Mouse (Mus musculus) thymus, postnatal 25 days (tissue): ENCODE measurements around the gene Smyd3.

Experiments used
- DNase-seq: peaks from one replicate; pipeline ENCODE4 v3.0.0; 2022

The Smyd3 gene

GRCm38 (mm10) chr1:179281401-179282121 is 236.3 kb downstream of the Smyd3 start:
- DNase-seq, result no peak

- no peak for DNase-seq
Observed at GRCm38 (mm10) chr1:179279116-179279515, 238.7 kb downstream of the Smyd3 start.

GRCm38 (mm10) chr1:179277346-179277745 is 240.5 kb downstream of the Smyd3 start:
- no peak for DNase-seq

GRCm38 (mm10) chr1:179276866-179277265 is 241.0 kb downstream of the Smyd3 start:
- no peak for DNase-seq

- DNase-seq, result no peak
Observed at GRCm38 (mm10) chr1:179272926-179273325, 244.9 kb downstream of the Smyd3 start.

DNA sequence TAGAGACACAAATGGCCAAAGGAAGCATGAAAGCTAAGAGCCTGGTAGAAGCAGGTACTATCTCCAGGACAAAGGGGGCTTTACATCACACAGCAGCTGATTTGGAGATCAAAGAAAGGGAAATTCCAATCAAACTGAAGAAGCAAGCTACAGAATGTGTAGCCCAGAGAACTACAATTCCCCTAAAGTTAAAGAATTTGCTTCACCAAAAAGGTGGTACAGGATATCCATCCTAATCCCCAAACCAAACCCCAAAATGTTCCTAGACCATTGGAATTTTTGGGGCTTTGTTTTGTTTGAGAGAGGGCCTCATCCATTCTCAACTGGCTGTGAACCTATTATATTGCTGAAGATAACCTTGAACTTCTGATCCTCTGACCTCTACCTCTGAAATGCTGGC is 245.5 kb downstream of the Smyd3 start:
- DNase-seq, result no peak

- no peak for DNase-seq
Observed at GRCm38 (mm10) chr1:179266936-179267335, 250.9 kb downstream of the Smyd3 start.

DNA sequence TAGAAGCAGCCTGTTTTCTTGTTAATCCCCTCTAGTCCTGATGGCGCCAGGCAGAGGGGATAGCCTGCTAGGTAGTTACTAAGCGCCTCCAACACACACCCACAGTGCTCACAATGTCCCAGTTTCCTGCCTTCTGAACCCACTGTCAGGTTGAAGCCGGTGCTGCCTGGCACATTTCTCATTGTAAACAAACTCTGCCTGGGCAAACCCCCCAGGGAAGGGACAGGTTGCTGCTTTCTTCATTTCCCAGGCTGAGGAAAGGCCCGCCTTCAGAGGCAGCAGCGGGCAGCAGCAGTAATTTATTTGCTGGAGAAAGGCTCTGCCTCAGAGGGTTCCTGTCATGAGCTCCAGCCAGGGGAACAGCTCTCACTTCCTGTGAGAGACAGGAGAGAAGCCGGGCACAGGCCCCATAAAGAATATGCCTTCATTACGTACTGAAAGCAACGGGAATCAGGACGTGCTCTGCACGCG is 256.3 kb downstream of the Smyd3 start:
- no peak for DNase-seq

DNA sequence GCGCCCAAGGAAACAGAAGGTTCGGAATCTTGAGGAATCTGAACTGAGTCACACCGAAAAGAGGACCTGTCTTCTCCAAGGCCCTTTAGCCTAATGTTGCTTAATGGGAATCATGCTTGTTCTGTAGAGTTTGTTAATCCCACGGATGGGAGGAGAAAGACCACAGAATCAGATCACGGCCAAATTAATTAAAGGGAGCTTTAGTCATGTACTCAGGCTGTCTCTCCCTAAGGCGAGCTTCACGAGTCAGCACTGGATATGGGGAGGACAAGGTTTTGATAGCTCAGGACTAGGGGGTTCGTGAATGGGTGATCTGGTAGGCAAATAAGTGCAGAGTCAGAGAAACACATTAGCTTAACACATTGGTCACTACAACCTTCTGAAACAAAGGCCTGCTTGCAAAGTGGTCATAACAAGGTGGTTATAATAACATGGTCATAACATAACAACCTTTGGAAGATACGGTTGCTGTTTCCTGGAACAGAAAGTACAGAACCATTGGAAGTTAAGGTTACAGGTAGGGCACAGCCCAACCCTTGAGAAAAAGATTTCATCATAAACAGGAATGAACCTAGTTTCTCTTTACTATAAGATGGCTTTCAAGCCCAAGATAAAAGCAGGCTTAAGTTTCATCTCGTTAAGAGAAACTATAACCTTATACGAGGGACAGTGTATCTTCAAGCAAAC is 261.9 kb downstream of the Smyd3 start:
- DNase-seq, result no peak

GRCm38 (mm10) chr1:179254531-179254930 is 263.3 kb downstream of the Smyd3 start:
- DNase-seq, result no peak

- no peak for DNase-seq
Observed at GRCm38 (mm10) chr1:179252611-179253010, 265.2 kb downstream of the Smyd3 start.

DNA sequence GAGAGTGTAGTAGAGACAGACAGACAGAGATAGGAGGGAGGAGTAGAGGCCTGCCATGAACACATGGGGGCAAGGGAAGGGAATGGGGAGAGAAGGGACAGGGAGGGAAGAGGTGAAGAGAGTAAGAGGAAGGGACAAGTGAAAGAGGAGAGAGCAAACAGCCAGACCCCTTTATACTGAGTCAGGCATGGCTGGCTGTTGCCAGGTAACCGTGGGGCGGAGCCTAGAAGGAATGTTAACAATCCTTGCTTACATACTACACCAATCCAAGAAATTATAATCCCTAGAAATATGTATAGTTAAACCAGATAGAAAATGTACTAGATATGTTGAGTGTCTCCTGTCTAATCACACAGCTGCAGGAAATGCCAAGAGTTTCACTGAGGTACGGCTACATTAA is 267.5 kb downstream of the Smyd3 start:
- DNase-seq, result no peak

GRCm38 (mm10) chr1:179243554-179243953 is 274.3 kb downstream of the Smyd3 start:
- no peak for DNase-seq

- DNase-seq, result peak; percentile 43
Observed at GRCm38 (mm10) chr1:179240663-179241279, 277.1 kb downstream of the Smyd3 start.

GRCm38 (mm10) chr1:179238639-179239038 is 279.2 kb downstream of the Smyd3 start:
- no peak for DNase-seq

DNA sequence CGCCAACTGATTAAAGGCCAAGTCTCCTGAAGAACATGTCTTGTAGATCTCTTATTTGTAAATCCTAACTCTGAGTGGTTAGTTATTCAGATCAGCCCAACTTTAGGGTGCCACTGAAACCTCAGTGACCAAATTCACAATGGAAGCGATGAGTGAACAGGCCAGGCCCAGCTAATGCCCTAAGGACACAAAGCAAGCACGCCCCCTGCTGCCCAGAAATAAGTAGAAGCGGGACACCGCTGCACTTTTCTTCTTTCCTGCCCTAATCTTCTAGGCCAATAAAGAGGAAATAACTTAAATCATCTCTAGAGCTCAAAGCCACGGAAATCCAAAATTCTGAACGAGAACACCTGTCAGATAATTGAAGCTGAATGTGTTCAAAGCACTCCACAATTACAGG is 279.9 kb downstream of the Smyd3 start:
- peak; percentile 40 for DNase-seq

DNA sequence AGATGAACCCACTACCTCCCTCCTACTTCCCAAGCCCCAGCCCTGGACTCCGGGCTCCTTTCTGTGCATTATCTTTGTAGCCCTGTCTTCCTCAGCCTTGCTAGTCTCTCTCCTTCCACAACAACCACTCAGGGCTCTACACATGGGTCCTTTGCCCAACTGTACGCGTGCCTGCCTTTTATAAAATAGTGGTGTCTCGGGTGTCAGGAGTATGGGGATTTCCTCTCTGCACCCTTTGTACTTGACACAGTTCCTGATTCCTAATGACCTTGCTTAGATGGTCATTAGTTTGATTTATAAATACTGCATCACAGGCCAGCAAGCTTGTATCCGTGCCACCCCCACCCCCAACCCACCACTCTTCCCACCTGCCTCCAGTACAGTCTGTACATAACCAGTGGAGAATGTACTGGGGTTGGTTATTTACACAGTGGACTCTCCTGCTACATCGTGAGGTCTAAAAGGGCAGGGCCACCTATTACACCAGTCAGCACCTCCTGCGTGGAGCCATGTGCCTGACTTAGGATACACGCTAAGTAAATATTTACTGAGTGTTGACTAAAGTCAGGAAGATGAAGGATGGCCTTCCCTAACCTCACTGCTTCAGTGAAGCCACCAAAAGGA is 281.5 kb downstream of the Smyd3 start:
- no peak for DNase-seq

DNA sequence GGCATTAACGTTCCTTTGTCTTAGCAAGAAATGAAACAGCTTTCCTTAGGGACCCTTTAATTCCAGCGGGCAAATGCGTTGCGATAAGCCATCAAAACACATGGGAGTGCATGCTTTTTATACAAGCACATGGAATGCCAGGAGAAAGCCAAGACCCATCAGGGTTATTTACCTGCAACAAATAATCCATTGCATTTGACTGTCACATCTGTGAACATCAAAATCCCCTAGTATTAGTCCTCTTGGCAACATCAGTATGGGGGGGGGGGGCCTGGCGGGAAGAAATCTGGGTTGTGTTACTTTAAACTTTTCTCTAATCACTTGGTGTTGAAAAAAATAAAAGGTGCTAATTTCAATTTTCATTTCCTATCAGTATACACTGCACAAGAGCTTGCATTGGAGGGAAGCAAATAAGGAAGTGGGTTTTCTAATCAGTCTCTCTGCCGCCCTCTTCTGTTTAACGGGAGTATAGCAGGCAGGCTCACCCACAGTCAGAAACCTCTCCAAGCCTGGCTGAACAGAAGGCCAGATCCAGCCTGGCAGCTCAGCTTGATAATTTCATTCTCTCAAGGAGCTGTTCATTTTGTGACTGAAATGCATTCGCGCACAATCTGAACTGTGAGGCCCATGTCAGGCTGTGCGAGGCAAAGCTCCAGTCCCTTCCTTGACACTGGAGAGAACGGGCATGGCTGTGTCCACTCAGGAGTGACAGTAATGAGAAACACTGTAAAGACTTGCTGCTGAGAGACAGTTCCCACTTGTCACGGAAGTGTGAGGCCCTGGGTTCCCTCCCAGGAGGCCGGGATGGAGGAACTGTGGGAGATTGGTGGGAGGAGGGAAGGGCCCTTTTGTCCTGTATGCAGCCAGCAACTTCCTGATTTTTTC is 285.8 kb downstream of the Smyd3 start:
- DNase-seq, result peak; percentile 60

DNA sequence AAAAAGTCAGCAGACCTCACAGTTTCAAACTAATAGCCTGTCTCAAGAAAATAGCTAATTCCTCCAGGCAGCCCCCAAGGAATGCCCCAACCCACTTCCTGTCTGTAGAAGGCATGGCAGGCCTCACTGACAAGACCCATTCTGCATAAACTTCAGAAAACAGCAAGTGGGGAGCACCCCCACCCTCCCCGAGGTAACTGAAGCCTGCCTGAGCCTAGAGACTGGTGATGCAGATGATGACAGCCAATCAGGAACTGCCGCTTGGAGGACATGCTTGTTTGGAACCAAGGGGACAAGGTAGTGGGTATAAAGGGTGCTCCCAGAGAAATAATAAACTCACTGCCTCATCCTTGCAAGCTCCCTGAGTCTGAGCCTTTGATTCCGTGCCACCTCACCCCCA is 288.3 kb downstream of the Smyd3 start:
- peak; percentile 18 for DNase-seq

DNA sequence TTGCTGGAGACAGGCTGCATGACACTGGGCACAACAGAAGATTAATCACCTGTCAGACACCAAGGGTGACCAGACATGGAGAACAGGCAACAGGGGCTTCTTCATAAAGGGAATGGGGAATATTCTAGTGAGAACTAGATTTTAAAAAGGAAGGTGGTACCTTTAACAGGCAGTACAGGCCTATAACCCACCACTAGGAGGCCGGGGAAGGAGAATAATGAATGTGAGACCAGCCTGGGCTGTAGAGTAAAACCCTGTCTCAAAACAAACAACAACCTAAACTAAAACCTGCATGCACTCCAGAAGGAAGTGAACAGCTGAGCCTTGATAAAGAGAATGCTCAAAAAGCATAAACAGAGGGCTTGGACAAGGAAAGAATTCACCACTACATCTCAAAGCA is 297.6 kb downstream of the Smyd3 start:
- DNase-seq, result no peak

DNA sequence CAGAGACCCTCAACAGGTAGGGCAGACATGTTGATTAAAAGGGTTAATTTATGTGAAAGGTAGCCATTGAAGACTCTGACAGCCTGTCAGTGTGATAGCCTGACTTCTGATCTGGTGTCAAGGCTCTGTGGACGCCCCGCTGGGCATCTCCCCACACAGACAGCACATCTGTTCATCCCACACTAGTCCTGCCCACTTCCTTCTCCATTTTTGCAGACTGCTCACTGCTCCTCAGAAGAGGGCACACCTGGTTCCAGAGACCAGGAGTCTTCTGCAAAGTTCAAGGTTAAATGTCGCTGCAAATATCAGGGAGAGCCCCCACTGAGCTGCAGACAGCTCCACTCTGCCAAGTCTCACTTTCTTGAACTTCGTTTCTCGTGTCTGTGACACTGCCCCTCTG is 299.8 kb downstream of the Smyd3 start:
- no peak for DNase-seq

- no peak for DNase-seq
Observed at GRCm38 (mm10) chr1:179217036-179217435, 300.8 kb downstream of the Smyd3 start.

- no peak for DNase-seq
Observed at GRCm38 (mm10) chr1:179213381-179213780, 304.5 kb downstream of the Smyd3 start.
